Mouse (Mus musculus): ENCODE data around the gene Atxn1.

DNA sequence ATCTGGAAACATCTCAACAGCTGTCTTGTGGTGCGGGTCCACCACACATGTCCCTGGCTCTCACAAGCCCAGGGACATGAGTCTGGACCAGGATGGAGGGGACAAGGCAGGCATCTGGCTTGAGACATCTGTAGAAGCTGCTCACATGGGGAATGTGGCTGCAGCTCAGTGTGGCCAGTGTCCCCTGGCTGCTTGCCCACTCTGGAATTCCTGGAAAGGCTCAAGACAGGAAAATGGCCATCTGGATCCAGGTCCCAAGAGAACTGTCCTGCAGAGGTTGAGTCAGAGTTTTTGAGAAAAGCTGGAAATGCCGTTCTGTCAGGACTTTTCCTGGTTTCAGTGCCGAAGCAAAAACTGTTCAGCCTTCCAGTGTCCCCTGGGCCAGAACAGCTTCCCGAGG lies 388.6 kb downstream of the Atxn1 start:
- TF ChIP-seq CTCF (IDR thresholded peaks at IDR 0.05; ENCODE audit: low read depth, low read length) (no peak), POLR2A (IDR thresholded peaks at IDR 0.05; ENCODE audit: borderline replicate concordance, low read depth, low read length) (no peak)
